Mouse (Mus musculus): ENCODE measurements around the gene Gm20388. TPM values are rescaled to one million over a fixed set of nuclear protein-coding genes. Genes with fewer than 3 reads are reported as not detected.
"Not testable (repeated sequence)": the region's sequence is repeated elsewhere in the genome, so short reads cannot be mapped to it uniquely, and the experiment has no call there.

Gm20388 gene
- polyA plus RNA-seq, 1 experiment from 2014 or later = not detected

- WGBS = 86% methylated on average over 11 of the region's 11 CpGs
- H3K4me3 ChIP-seq (ENCODE audit: control insufficient read depth in 1 of 2, insufficient read depth in 1 of 2, low read depth in 1 of 2, low read length in 2 of 2) = no peak overlapping the region
- peaks cover 15% of the 10 kb centered on the region for H3K27me3 ChIP-seq (ENCODE audit: control insufficient read depth, insufficient read depth, low read length)
- no peak overlapping the region for H3K4me2 ChIP-seq (ENCODE audit: low read length)
- peaks cover 7% of the 10 kb centered on the region for H3K9me3 ChIP-seq (ENCODE audit: control insufficient read depth, low read length)
- no peak for ATAC-seq (ENCODE audit: insufficient number of reproducible peaks, insufficient read depth, low FRiP score, low read depth)
- H3K27ac ChIP-seq (replicated peaks in 1 of 2; ENCODE audit: control insufficient read depth in 1 of 2, insufficient read depth in 1 of 2, low read depth in 2 of 2, low read length in 2 of 2) = no peak overlapping the region
- H3K4me1 ChIP-seq (ENCODE audit: control insufficient read depth in 2 of 2, insufficient read depth in 2 of 2, low read length in 2 of 2) = peaks cover 7 to 8% of the 10 kb centered on the region in 2 experiments; a peak in 3 of 4 replicates
- no peak overlapping the region for H3K9ac ChIP-seq (ENCODE audit: low read length)
- H3K36me3 ChIP-seq (ENCODE audit: control insufficient read depth, insufficient read depth, low read length) = no peaks in the 10 kb centered on the region
These were observed 1223.9 kb downstream of the Gm20388 start for GRCm38 (mm10) chr8:121134512-121134911.

- H3K9ac ChIP-seq (ENCODE audit: low read length) = no peak overlapping the region
- peaks cover 7% of the 10 kb centered on the region for H3K9me3 ChIP-seq (ENCODE audit: control insufficient read depth, low read length)
- no peak for ATAC-seq (ENCODE audit: insufficient number of reproducible peaks, insufficient read depth, low FRiP score, low read depth)
- 91% methylated on average over 6 of the region's 6 CpGs for WGBS
- no peaks in the 10 kb centered on the region for H3K36me3 ChIP-seq (ENCODE audit: control insufficient read depth, insufficient read depth, low read length)
- no peaks in the 10 kb centered on the region for H3K27me3 ChIP-seq (ENCODE audit: control insufficient read depth, insufficient read depth, low read length)
- H3K4me2 ChIP-seq (ENCODE audit: low read length) = no peak overlapping the region
- no peak overlapping the region for H3K27ac ChIP-seq (replicated peaks in 1 of 2; ENCODE audit: control insufficient read depth in 1 of 2, insufficient read depth in 1 of 2, low read depth in 2 of 2, low read length in 2 of 2)
- no peak overlapping the region for H3K4me3 ChIP-seq (ENCODE audit: control insufficient read depth in 1 of 2, insufficient read depth in 1 of 2, low read depth in 1 of 2, low read length in 2 of 2)
- peaks cover 7 to 8% of the 10 kb centered on the region in 2 experiments; a peak in 3 of 4 replicates for H3K4me1 ChIP-seq (ENCODE audit: control insufficient read depth in 2 of 2, insufficient read depth in 2 of 2, low read length in 2 of 2)
These were observed 1226.2 kb downstream of the Gm20388 start for GRCm38 (mm10) chr8:121136856-121137255.

GRCm38 (mm10) chr8:121145457-121146134 is 1235.0 kb downstream of the Gm20388 start:
- H3K27me3 ChIP-seq (ENCODE audit: control insufficient read depth, insufficient read depth, low read length); H3K9me3 ChIP-seq (ENCODE audit: control insufficient read depth, low read length); H3K36me3 ChIP-seq (ENCODE audit: control insufficient read depth, insufficient read depth, low read length); H3K4me2 ChIP-seq (ENCODE audit: low read length); H3K9ac ChIP-seq (ENCODE audit: low read length); H3K4me1 ChIP-seq (ENCODE audit: control insufficient read depth in 2 of 2, insufficient read depth in 2 of 2, low read length in 2 of 2); H3K4me3 ChIP-seq (ENCODE audit: control insufficient read depth in 1 of 2, insufficient read depth in 1 of 2, low read depth in 1 of 2, low read length in 2 of 2); H3K27ac ChIP-seq (replicated peaks in 1 of 2; ENCODE audit: control insufficient read depth in 1 of 2, insufficient read depth in 1 of 2, low read depth in 2 of 2, low read length in 2 of 2); ATAC-seq (ENCODE audit: insufficient number of reproducible peaks, insufficient read depth, low FRiP score, low read depth): not testable (repeated sequence)
- WGBS = 64% methylated on average over 4 of the region's 6 CpGs

- no peak overlapping the region for H3K4me3 ChIP-seq (ENCODE audit: control insufficient read depth in 1 of 2, insufficient read depth in 1 of 2, low read depth in 1 of 2, low read length in 2 of 2)
- H3K9ac ChIP-seq (ENCODE audit: low read length) = peak overlapping the region; percentile 16; the same call in 1 of the 2 replicates
- no peak overlapping the region for H3K27ac ChIP-seq (replicated peaks in 1 of 2; ENCODE audit: control insufficient read depth in 1 of 2, insufficient read depth in 1 of 2, low read depth in 2 of 2, low read length in 2 of 2)
- no peak overlapping the region for H3K4me2 ChIP-seq (ENCODE audit: low read length)
- H3K4me1 ChIP-seq (ENCODE audit: control insufficient read depth in 2 of 2, insufficient read depth in 2 of 2, low read length in 2 of 2) = peaks cover 15 to 17% of the 10 kb centered on the region in 2 experiments; a peak in 3 of 4 replicates
- H3K36me3 ChIP-seq (ENCODE audit: control insufficient read depth, insufficient read depth, low read length) = no peaks in the 10 kb centered on the region
- no peaks in the 10 kb centered on the region for H3K27me3 ChIP-seq (ENCODE audit: control insufficient read depth, insufficient read depth, low read length)
- 11% methylated on average over 8 of the region's 8 CpGs for WGBS
- H3K9me3 ChIP-seq (ENCODE audit: control insufficient read depth, low read length) = no peaks in the 10 kb centered on the region
- ATAC-seq (ENCODE audit: insufficient number of reproducible peaks, insufficient read depth, low FRiP score, low read depth) = no peak
These were observed 1238.0 kb downstream of the Gm20388 start for GRCm38 (mm10) chr8:121148573-121149083.

GRCm38 (mm10) chr8:121152394-121152793 is 1241.8 kb downstream of the Gm20388 start:
- Histone ChIP-seq H3K27ac (replicated peaks in 1 of 2; ENCODE audit: control insufficient read depth in 1 of 2, insufficient read depth in 1 of 2, low read depth in 2 of 2, low read length in 2 of 2) (peak overlapping the region in 1 of 2 experiments; percentile 35; a peak in 1 of 4 replicates), H3K4me2 (ENCODE audit: low read length) (no peak overlapping the region), H3K9ac (ENCODE audit: low read length) (0 out of 2 replicates have a peak overlapping the region, but pooled peaks have one; percentile 14), H3K36me3 (ENCODE audit: control insufficient read depth, insufficient read depth, low read length) (no peaks in the 10 kb centered on the region), H3K4me1 (ENCODE audit: control insufficient read depth in 2 of 2, insufficient read depth in 2 of 2, low read length in 2 of 2) (peaks cover 13 to 14% of the 10 kb centered on the region in 2 experiments; a peak in 3 of 4 replicates), H3K27me3 (ENCODE audit: control insufficient read depth, insufficient read depth, low read length) (no peaks in the 10 kb centered on the region), H3K9me3 (ENCODE audit: control insufficient read depth, low read length) (no peaks in the 10 kb centered on the region), H3K4me3 (ENCODE audit: control insufficient read depth in 1 of 2, insufficient read depth in 1 of 2, low read depth in 1 of 2, low read length in 2 of 2) (no peak overlapping the region)
- 0 out of 2 replicates have a peak, but pooled peaks have one; percentile 20 for ATAC-seq (ENCODE audit: insufficient number of reproducible peaks, insufficient read depth, low FRiP score, low read depth)
- WGBS = 22% methylated on average over 12 of the region's 12 CpGs

- Histone ChIP-seq H3K4me2 (ENCODE audit: low read length) (no peak overlapping the region), H3K27ac (replicated peaks in 1 of 2; ENCODE audit: control insufficient read depth in 1 of 2, insufficient read depth in 1 of 2, low read depth in 2 of 2, low read length in 2 of 2) (no peak overlapping the region), H3K4me3 (ENCODE audit: control insufficient read depth in 1 of 2, insufficient read depth in 1 of 2, low read depth in 1 of 2, low read length in 2 of 2) (no peak overlapping the region), H3K9me3 (ENCODE audit: control insufficient read depth, low read length) (no peaks in the 10 kb centered on the region), H3K27me3 (ENCODE audit: control insufficient read depth, insufficient read depth, low read length) (no peaks in the 10 kb centered on the region), H3K4me1 (ENCODE audit: control insufficient read depth in 2 of 2, insufficient read depth in 2 of 2, low read length in 2 of 2) (peaks cover 19% of the 10 kb centered on the region in 2 experiments; a peak in 3 of 4 replicates), H3K36me3 (ENCODE audit: control insufficient read depth, insufficient read depth, low read length) (no peaks in the 10 kb centered on the region), H3K9ac (ENCODE audit: low read length) (no peak overlapping the region)
- WGBS = 86% methylated on average over 7 of the region's 7 CpGs
- ATAC-seq (ENCODE audit: insufficient number of reproducible peaks, insufficient read depth, low FRiP score, low read depth) = no peak
These were observed 1246.4 kb downstream of the Gm20388 start for GRCm38 (mm10) chr8:121156990-121157491.

- H3K4me3 ChIP-seq (ENCODE audit: control insufficient read depth in 1 of 2, insufficient read depth in 1 of 2, low read depth in 1 of 2, low read length in 2 of 2) = no peak overlapping the region
- no peak overlapping the region for H3K27ac ChIP-seq (replicated peaks in 1 of 2; ENCODE audit: control insufficient read depth in 1 of 2, insufficient read depth in 1 of 2, low read depth in 2 of 2, low read length in 2 of 2)
- H3K9me3 ChIP-seq (ENCODE audit: control insufficient read depth, low read length) = no peaks in the 10 kb centered on the region
- peak overlapping the region; percentile 5; the same call in 1 of the 2 replicates for H3K9ac ChIP-seq (ENCODE audit: low read length)
- H3K4me1 ChIP-seq (ENCODE audit: control insufficient read depth in 2 of 2, insufficient read depth in 2 of 2, low read length in 2 of 2) = peaks cover 18 to 23% of the 10 kb centered on the region in 2 experiments
- H3K4me2 ChIP-seq (ENCODE audit: low read length) = no peak overlapping the region
- ATAC-seq (ENCODE audit: insufficient number of reproducible peaks, insufficient read depth, low FRiP score, low read depth) = no peak
- H3K36me3 ChIP-seq (ENCODE audit: control insufficient read depth, insufficient read depth, low read length) = no peaks in the 10 kb centered on the region
- no peaks in the 10 kb centered on the region for H3K27me3 ChIP-seq (ENCODE audit: control insufficient read depth, insufficient read depth, low read length)
- WGBS = 34% methylated on average over 13 of the region's 13 CpGs
These were observed 1248.2 kb downstream of the Gm20388 start for GRCm38 (mm10) chr8:121158812-121159211.

Data from heart, embryonic 14.5 days (tissue).